In genomic region chr1:120119389-120119788, GRCm38 (mm10) we compare ENCODE assay signal across 7 mouse cellular contexts. TPM values are rescaled to one million over a fixed set of nuclear protein-coding genes. Genes with fewer than 3 reads are reported as not detected.
A peak's percentile ranks its signal among the peaks of the same experiment; 100 is the strongest.
DNase-seq lines count a peak whose midpoint lies in the region; ATAC-seq and TF ChIP-seq lines count a peak whose summit lies in the region.

No protein-coding gene starts in this region.

- no peaks in the 10 kb centered on the region for H3K9me3 ChIP-seq in lung, embryonic 14.5 days (ENCODE audit: low read depth, low read length)
- H3K9me3 ChIP-seq in forebrain, embryonic 10.5 days, result peaks cover 5% of the 10 kb centered on the region; the same call in 1 of the 2 replicates
- H3K9me3 ChIP-seq in intestine, embryonic 16.5 days (ENCODE audit: control insufficient read depth, low read length), result peaks cover 7% of the 10 kb centered on the region
- no peaks in the 10 kb centered on the region for H3K9me3 ChIP-seq in neural tube, embryonic 15.5 days (replicated peaks)

- peak overlapping the region; percentile 62 for H3K4me2 ChIP-seq in lung, embryonic 14.5 days
- peak overlapping the region; percentile 79 for H3K4me2 ChIP-seq in intestine, embryonic 16.5 days (ENCODE audit: low read depth, low read length)
- H3K4me2 ChIP-seq in neural tube, embryonic 15.5 days, result peak overlapping the region; percentile 88

- peaks cover 38% of the 10 kb centered on the region for H3K36me3 ChIP-seq in lung, embryonic 14.5 days (ENCODE audit: insufficient read depth)
- H3K36me3 ChIP-seq in forebrain, embryonic 10.5 days (replicated peaks), result peaks cover 53% of the 10 kb centered on the region
- H3K36me3 ChIP-seq in intestine, embryonic 16.5 days (ENCODE audit: control insufficient read depth, insufficient read depth, low read length), result peaks cover 19% of the 10 kb centered on the region
- peaks cover 17% of the 10 kb centered on the region for H3K36me3 ChIP-seq in neural tube, embryonic 15.5 days

- H3K27ac ChIP-seq in lung, embryonic 14.5 days (ENCODE audit: low read depth), result no peak overlapping the region
- H3K27ac ChIP-seq in forebrain, embryonic 10.5 days, result peak overlapping the region; percentile 94
- peak overlapping the region; percentile 96; the same call in 1 of the 2 replicates for H3K27ac ChIP-seq in intestine, embryonic 16.5 days (ENCODE audit: low read length)
- H3K27ac ChIP-seq in neural tube, embryonic 15.5 days (replicated peaks), result peak overlapping the region; percentile 93

- H3K9ac ChIP-seq in lung, embryonic 14.5 days, result peak overlapping the region; percentile 58; the same call in 1 of the 2 replicates
- H3K9ac ChIP-seq in intestine, embryonic 16.5 days (ENCODE audit: low read depth, low read length), result peak overlapping the region; percentile 79
- H3K9ac ChIP-seq in neural tube, embryonic 15.5 days (replicated peaks), result peak overlapping the region; percentile 77

- peaks cover 5% of the 10 kb centered on the region; the same call in 1 of the 2 replicates for H3K4me1 ChIP-seq in lung, embryonic 14.5 days (ENCODE audit: insufficient read depth)
- H3K4me1 ChIP-seq in forebrain, embryonic 10.5 days, result peaks cover 48% of the 10 kb centered on the region
- peaks cover 26% of the 10 kb centered on the region for H3K4me1 ChIP-seq in intestine, embryonic 16.5 days (ENCODE audit: control insufficient read depth, insufficient read depth, low read length)
- peaks cover 43% of the 10 kb centered on the region for H3K4me1 ChIP-seq in neural tube, embryonic 15.5 days

- H3K27me3 ChIP-seq in lung, embryonic 14.5 days (ENCODE audit: insufficient read depth, low read length), result no peaks in the 10 kb centered on the region
- H3K27me3 ChIP-seq in forebrain, embryonic 10.5 days (ENCODE audit: poor library complexity, severe bottlenecking), result no peaks in the 10 kb centered on the region
- no peaks in the 10 kb centered on the region for H3K27me3 ChIP-seq in intestine, embryonic 16.5 days (replicated peaks; ENCODE audit: control insufficient read depth, insufficient read depth, low read length)
- H3K27me3 ChIP-seq in neural tube, embryonic 15.5 days (replicated peaks), result no peaks in the 10 kb centered on the region

- H3K4me3 ChIP-seq in lung, embryonic 14.5 days (ENCODE audit: low read depth, low read length), result peak overlapping the region; percentile 59; the same call in 1 of the 2 replicates
- peak overlapping the region; percentile 74 for H3K4me3 ChIP-seq in forebrain, embryonic 10.5 days
- H3K4me3 ChIP-seq in intestine, embryonic 16.5 days (ENCODE audit: low read length), result peak overlapping the region; percentile 72
- H3K4me3 ChIP-seq in neural tube, embryonic 15.5 days (replicated peaks), result peak overlapping the region; percentile 71

- ATAC-seq in lung, embryonic 14.5 days (ENCODE audit: insufficient read depth), result no peak
- no peak for ATAC-seq in intestine, embryonic 16.5 days
- ATAC-seq in neural tube, embryonic 15.5 days (ENCODE audit: low FRiP score), result no peak

- no peak for TF ChIP-seq CTCF in lung, embryonic 14.5 days (IDR thresholded peaks at IDR 0.05; ENCODE audit: low read depth)

- no peak for DNase-seq in lung, embryonic 14.5 days
- no peak for DNase-seq in lung, postnatal 14 days
- DNase-seq in forebrain, embryonic 10.5 days (ENCODE audit: extremely low spot score, low spot score), result no peak
- no peak for DNase-seq in urinary bladder, postnatal 4 days (ENCODE audit: low spot score in 2 of 2)
- DNase-seq in gastrocnemius, postnatal 10 days, result no peak

- WGBS in lung, embryonic 14.5 days, result 77% methylated on average over 4 of the region's 4 CpGs
- 93% methylated on average over 4 of the region's 4 CpGs for WGBS in forebrain, embryonic 10.5 days
- WGBS in intestine, embryonic 16.5 days, result 79% methylated on average over 4 of the region's 4 CpGs
- WGBS in neural tube, embryonic 15.5 days, result 79% methylated on average over 4 of the region's 4 CpGs

RNA-seq across cellular contexts. Expression of gene Dbi, which starts 1.5 kb away (rescaled TPM):
- polyA plus RNA-seq in lung, embryonic 14.5 days (2014; fragmentation: Nextera tagmentation; extraction: Ambion mirVana), result 421 and 445 TPM in 2 replicates
- 797 and 870 TPM in 2 replicates for polyA plus RNA-seq in forebrain, embryonic 10.5 days (2016; fragmentation: Nextera tagmentation; extraction: Ambion mirVana)
- polyA plus RNA-seq in intestine, embryonic 16.5 days (2015; fragmentation: Nextera tagmentation; extraction: Ambion mirVana), result 1,842 and 2,069 TPM in 2 replicates
- 1,502 and 1,904 TPM in 2 replicates for polyA plus RNA-seq in neural tube, embryonic 15.5 days (2015; fragmentation: Nextera tagmentation; extraction: Ambion mirVana)
- total RNA-seq in gastrocnemius, postnatal 10 days (2021), result 100 to 1,000 TPM; 254 to 263 TPM

RNA-seq across cellular contexts. Expression of gene 3110009E18Rik, which starts 1.6 kb away (rescaled TPM):
- 15.4 and 17.2 TPM in 2 replicates for polyA plus RNA-seq in lung, embryonic 14.5 days (2014; fragmentation: Nextera tagmentation; extraction: Ambion mirVana)
- polyA plus RNA-seq in forebrain, embryonic 10.5 days (2016; fragmentation: Nextera tagmentation; extraction: Ambion mirVana), result 21.6 and 22.7 TPM in 2 replicates
- polyA plus RNA-seq in intestine, embryonic 16.5 days (2015; fragmentation: Nextera tagmentation; extraction: Ambion mirVana), result 13.2 and 14.6 TPM in 2 replicates
- 17.3 and 17.9 TPM in 2 replicates for polyA plus RNA-seq in neural tube, embryonic 15.5 days (2015; fragmentation: Nextera tagmentation; extraction: Ambion mirVana)
- 1 to 10 TPM; 5.7 to 7.3 TPM for total RNA-seq in gastrocnemius, postnatal 10 days (2021)

RNA-seq across cellular contexts. Expression of gene Tmem37, which starts 45.5 kb away (rescaled TPM):
- polyA plus RNA-seq in lung, embryonic 14.5 days (2014; fragmentation: Nextera tagmentation; extraction: Ambion mirVana), result 7.4 and 8.0 TPM in 2 replicates
- 6.7 TPM in 2 replicates for polyA plus RNA-seq in forebrain, embryonic 10.5 days (2016; fragmentation: Nextera tagmentation; extraction: Ambion mirVana)
- polyA plus RNA-seq in intestine, embryonic 16.5 days (2015; fragmentation: Nextera tagmentation; extraction: Ambion mirVana), result 108 and 129 TPM in 2 replicates
- polyA plus RNA-seq in neural tube, embryonic 15.5 days (2015; fragmentation: Nextera tagmentation; extraction: Ambion mirVana), result 6.5 and 7.7 TPM in 2 replicates
- total RNA-seq in gastrocnemius, postnatal 10 days (2021), result 10 to 100 TPM in 1 of 2 experiments, 1 to 10 TPM in 1; 8.7 to 12.6 TPM

Comparison
In these comparisons a context has a peak if more than half of its experiments do, and no peak if none do; other contexts are left out.
1. RNA of gene Tmem37, which starts 45.5 kb away (polyA plus RNA-seq): 108 to 129 TPM in intestine, embryonic 16.5 days; 7.4 to 8.0 TPM in lung, embryonic 14.5 days, 6.7 TPM in forebrain, embryonic 10.5 days and 6.5 to 7.7 TPM in neural tube, embryonic 15.5 days; every median in the first group is over 10 times any median in the second.
2. Peak in every context shown above with its lines, with median percentiles within 50 percentile points of each other: H3K4me2 ChIP-seq, H3K4me3 ChIP-seq and H3K9ac ChIP-seq.